Mouse (Mus musculus) embryonic facial prominence, embryonic 14.5 days (tissue): ENCODE measurements around the gene Pak6. TPM values are rescaled to one million over a fixed set of nuclear protein-coding genes. Genes with fewer than 3 reads are reported as not detected.

Experiments used
- ATAC-seq: fragments of 200-750 bp; cut with Nextera tagmentation; 2 replicates; pipeline ENCODE4 v1.8.0; 2017; ENCODE audit warnings: low read depth, moderate number of reproducible peaks, moderate TSS enrichment
- DNase-seq: peaks from one replicate; pipeline ENCODE4 v3.0.0-alpha.2; 2015; ENCODE audit warnings: low spot score
- H3K27ac ChIP-seq: fragments of 300-500 bp; sonication (generic); replicated peaks from 2 replicates; pipeline ENCODE4 v1.5.1; 2014; ENCODE audit warnings: low read depth, mild to moderate bottlenecking, low read length, moderate library complexity
- H3K27me3 ChIP-seq: fragments of 300-500 bp; sonication (generic); replicated peaks from 2 replicates; pipeline ENCODE4 v1.6.1; 2014; ENCODE audit warnings: low read length; ENCODE audit not compliant: control insufficient read depth, insufficient read depth
- H3K36me3 ChIP-seq: fragments of 300-500 bp; sonication (generic); 2 replicates; pipeline ENCODE4 v1.6.1; 2014; ENCODE audit warnings: low read length, mixed read lengths; ENCODE audit not compliant: control insufficient read depth, insufficient read depth
- H3K4me1 ChIP-seq: fragments of 300-500 bp; sonication (generic); 2 replicates; pipeline ENCODE4 v1.6.1; 2014; ENCODE audit warnings: antibody characterized with exemption, low read length; ENCODE audit not compliant: control insufficient read depth, insufficient read depth
- H3K4me2 ChIP-seq: fragments of 300-500 bp; sonication (generic); 2 replicates; pipeline ENCODE4 v1.6.1; 2014; ENCODE audit warnings: low read depth, mild to moderate bottlenecking, low read length, moderate library complexity, mixed read lengths
- H3K4me3 ChIP-seq: fragments of 300-500 bp; sonication (generic); 2 replicates; pipeline ENCODE4 v1.5.1; 2014; ENCODE audit warnings: low read depth, mild to moderate bottlenecking, low read length
- H3K9ac ChIP-seq: fragments of 300-500 bp; sonication (generic); 2 replicates; pipeline ENCODE4 v1.6.1; 2014; ENCODE audit warnings: low read depth, mild to moderate bottlenecking, low read length, moderate library complexity, mixed read lengths
- H3K9me3 ChIP-seq: fragments of 300-500 bp; sonication (generic); 2 replicates; pipeline ENCODE4 v1.6.1; 2016; ENCODE audit warnings: low read length; ENCODE audit not compliant: control insufficient read depth
- WGBS: fragments of 180-500 bp; shearing (Covaris S2); extraction: QIAGEN DNeasy Blood & Tissue Kit; methylation state at CpG from one replicate; pipeline ENCODE4 v1.1.7; 2014; 5-methylcytosine and 5-hydroxymethylcytosine counted together
- polyA plus RNA-seq: library from polyadenylated mRNA; unstranded; fragments of >200 nt; fragmentation: Nextera tagmentation; extraction: Ambion mirVana; gene quantifications from 2 replicates; pipeline ENCODE4 v1.2.1, GENCODE M21; 2014

Pak6 gene
- polyA plus RNA-seq, 1 experiment from 2014 or later: 2.0 TPM

DNA sequence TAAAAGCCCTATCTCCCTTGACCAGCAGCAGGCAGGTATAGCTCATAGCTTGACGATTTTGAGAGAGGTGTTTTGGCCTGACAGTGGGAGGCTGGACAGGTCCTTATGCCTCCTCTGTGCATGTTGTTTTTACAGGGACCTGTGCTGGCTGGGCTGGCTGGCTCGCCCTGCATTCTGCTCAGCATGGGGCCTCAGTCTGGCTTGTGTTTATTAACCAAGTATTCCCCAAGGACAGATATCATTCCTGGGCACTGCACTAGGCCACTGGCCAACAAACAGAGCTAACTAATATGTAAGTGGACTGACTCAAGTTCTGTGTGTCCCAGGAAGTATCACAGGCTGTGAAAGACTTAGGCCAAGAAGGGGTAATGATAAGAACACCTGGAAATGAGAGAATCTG lies 6.7 kb downstream of the Pak6 start:
- Histone ChIP-seq H3K9ac (no peak overlapping the region), H3K4me3 (no peak overlapping the region), H3K4me2 (no peak overlapping the region), H3K27me3 (peaks cover 21% of the 10 kb centered on the region), H3K36me3 (no peaks in the 10 kb centered on the region), H3K4me1 (no peaks in the 10 kb centered on the region; the same call in 1 of the 2 replicates), H3K27ac (no peak overlapping the region), H3K9me3 (no peaks in the 10 kb centered on the region)
- no peak for DNase-seq
- no peak for ATAC-seq
- whole genome bisulfite sequencing: 27% methylated on average over 2 of the region's 2 CpGs

DNA sequence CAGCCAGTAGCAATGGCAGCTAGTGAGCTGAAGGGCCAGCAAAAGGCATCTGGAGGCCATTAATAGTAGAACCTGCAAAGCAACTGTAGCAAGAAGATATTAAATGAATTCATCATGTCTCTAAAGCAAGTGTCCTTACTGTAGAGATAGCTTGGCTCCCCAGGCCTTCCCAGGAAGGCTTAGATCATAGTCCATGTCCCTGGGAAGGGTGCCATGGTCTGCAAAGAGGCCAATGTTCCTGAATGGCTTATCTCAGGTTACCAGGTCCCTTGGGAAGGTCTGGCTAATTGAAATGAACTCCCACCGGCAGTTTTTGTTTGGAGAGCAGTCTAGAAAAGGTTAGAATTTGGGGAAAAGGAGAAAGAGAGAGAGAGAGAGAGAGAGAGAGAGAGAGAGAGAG lies 8.6 kb downstream of the Pak6 start:
- Histone ChIP-seq H3K9ac (no peak overlapping the region), H3K4me2 (no peak overlapping the region), H3K36me3 (no peaks in the 10 kb centered on the region), H3K27me3 (peaks cover 39% of the 10 kb centered on the region), H3K4me3 (no peak overlapping the region), H3K4me1 (peaks cover 1% of the 10 kb centered on the region; the same call in 1 of the 2 replicates), H3K27ac (no peak overlapping the region), H3K9me3 (no peaks in the 10 kb centered on the region)
- 28% methylated on average over 1 of the region's 1 CpGs for WGBS
- DNase-seq: no peak
- ATAC-seq: no peak

DNA sequence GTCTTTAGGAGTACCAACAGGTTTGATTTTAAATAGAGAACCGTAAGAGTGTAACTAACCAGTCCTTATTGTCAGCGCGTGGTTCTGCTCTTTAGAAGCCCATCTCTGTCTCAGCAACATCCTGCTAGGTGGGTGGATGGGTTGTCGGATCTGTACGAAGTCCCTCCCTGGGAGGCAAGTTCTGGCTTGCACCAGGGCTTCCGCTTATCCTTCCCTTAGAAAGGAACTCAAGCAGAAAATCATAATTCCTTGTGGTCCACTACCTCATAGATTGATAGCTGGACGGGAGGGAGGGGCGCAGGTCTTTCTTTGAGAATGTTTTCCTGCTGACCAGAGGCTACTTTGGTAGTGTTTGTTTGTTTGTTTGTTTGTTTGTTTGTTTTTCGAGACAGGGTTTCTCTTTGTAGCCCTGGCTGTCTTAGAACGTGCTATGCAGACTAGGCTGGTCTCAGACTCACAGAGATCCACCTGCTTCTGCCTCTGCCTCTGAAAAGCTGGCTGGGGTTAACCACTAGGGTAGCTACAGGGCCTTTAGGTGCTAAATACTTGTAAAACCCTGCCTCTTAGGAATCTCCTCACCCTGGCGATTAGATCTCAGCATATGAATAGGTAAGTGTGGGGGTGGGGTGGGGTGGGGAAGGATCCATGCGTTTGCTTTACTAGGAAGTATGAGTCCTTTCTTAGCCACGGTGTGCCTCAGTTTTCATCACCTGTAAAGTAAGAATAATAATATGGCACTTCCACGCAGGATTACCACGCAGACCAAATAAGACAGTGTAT lies 10.8 kb downstream of the Pak6 start:
- H3K4me1 ChIP-seq: peaks cover 10% of the 10 kb centered on the region
- H3K9ac ChIP-seq: no peak overlapping the region
- DNase-seq (peak; percentile 76), ATAC-seq (no peak)
- no peaks in the 10 kb centered on the region for H3K9me3 ChIP-seq
- no peaks in the 10 kb centered on the region for H3K36me3 ChIP-seq
- H3K4me3 ChIP-seq: no peak overlapping the region
- peaks cover 61% of the 10 kb centered on the region for H3K27me3 ChIP-seq
- no peak overlapping the region for H3K27ac ChIP-seq
- no peak overlapping the region for H3K4me2 ChIP-seq
- 22% methylated on average over 15 of the region's 15 CpGs for WGBS

DNA sequence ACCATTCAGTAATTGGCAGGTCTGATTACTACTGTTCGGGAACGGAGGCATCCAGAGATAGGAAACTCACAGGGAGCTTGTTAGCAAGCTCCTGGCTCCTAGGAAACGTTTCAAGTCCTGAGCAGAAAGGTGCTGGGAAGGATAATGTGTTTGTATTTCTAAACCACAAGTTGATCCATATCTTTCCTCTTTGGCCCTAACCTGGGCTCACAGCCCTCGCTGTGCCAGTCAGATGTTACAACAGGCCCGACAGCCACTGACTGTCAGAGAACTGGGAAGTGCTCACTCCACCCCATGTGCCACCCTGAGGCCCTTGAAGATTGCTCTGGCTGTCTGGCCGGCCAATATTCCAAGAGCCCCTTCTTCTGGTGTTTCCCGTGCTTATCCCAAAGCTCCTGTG lies 11.4 kb downstream of the Pak6 start:
- Histone ChIP-seq H3K27ac (no peak overlapping the region), H3K36me3 (no peaks in the 10 kb centered on the region), H3K9me3 (no peaks in the 10 kb centered on the region), H3K4me1 (peaks cover 10% of the 10 kb centered on the region; the same call in 1 of the 2 replicates), H3K27me3 (peaks cover 67% of the 10 kb centered on the region), H3K4me3 (no peak overlapping the region), H3K9ac (no peak overlapping the region), H3K4me2 (no peak overlapping the region)
- no peak for DNase-seq
- WGBS: 20% methylated on average over 7 of the region's 7 CpGs
- ATAC-seq: no peak

DNA sequence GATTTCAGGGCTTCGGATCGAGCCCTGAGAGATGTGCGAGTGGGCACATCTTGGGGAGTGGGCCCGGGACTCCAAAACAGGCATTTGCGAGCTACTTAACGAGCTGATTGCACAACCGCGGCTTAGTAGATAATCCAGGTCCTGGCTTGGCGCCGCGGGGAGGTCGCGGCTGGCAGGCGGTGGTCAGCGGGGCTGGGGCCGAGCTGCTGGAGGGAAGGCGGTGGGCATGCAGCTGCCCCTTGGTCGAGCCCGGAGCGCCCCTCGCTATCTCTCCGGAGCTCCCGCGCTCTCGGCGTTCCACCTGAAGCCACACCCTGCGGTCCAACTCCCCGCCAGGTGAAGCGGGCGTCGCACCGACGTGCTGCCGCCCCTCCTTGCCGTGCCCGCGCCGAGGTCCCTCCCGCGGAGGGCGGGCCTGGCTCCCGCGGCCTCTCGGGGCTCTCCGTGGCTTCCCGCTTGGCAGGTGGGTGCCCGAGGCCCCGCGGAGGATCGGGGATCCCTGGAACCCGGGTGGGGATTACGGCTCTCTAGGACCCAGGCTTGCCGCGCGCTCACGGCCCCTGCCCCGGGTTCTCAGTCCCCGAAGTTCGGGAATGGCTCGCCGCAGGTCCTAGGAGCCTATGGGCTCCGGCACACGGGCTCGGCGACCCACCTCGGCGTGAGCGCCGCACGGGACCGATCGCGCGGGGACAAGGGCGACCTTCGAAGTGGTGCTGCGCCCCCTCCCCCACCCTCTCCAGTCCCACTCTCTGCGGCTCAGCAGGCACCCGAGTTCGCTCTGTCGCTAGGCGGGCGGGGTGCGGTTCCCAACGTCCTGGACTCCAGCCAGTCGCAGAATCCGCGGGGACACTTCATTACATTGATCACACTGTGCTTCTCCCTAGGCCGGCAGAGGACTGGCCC lies 14.0 kb downstream of the Pak6 start:
- peak overlapping the region; percentile 63 for H3K9ac ChIP-seq
- H3K4me2 ChIP-seq: peak overlapping the region; percentile 94
- peaks cover 10% of the 10 kb centered on the region; the same call in 1 of the 2 replicates for H3K4me1 ChIP-seq
- ATAC-seq (peak; percentile 54), DNase-seq (no peak)
- H3K27me3 ChIP-seq: peaks cover 71% of the 10 kb centered on the region
- under 1% methylated on average over 37 of the region's 89 CpGs for WGBS
- H3K36me3 ChIP-seq: no peaks in the 10 kb centered on the region
- H3K27ac ChIP-seq: no peak overlapping the region
- peak overlapping the region; percentile 54 for H3K4me3 ChIP-seq
- H3K9me3 ChIP-seq: no peaks in the 10 kb centered on the region

DNA sequence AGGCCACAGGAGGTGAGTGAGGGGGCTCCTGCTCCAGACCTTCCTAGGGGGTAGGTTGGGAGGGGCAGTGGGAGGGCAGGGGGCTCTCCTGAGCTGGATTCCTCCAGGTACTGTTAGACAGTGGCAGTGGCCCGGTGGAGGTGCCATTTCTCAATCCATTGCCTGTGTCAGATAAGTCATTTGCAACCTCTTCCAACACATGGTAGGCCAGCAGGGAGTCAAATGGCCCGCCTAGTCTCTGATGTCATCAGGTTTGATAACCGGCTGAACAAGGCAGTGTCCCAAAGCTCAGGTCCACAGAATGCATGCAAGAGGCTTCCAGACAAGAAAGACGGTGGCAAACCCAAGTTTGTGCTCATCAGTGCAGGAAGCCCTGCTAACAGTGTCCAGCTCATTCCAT lies 14.7 kb downstream of the Pak6 start:
- H3K4me3 ChIP-seq: peak overlapping the region; percentile 54
- H3K4me1 ChIP-seq: peaks cover 10% of the 10 kb centered on the region; the same call in 1 of the 2 replicates
- H3K4me2 ChIP-seq: peak overlapping the region; percentile 94
- peaks cover 67% of the 10 kb centered on the region for H3K27me3 ChIP-seq
- H3K9ac ChIP-seq: peak overlapping the region; percentile 63
- DNase-seq (no peak), ATAC-seq (no peak)
- no peaks in the 10 kb centered on the region for H3K36me3 ChIP-seq
- H3K27ac ChIP-seq: no peak overlapping the region
- H3K9me3 ChIP-seq: no peaks in the 10 kb centered on the region
- WGBS: 20% methylated on average over 4 of the region's 4 CpGs

DNA sequence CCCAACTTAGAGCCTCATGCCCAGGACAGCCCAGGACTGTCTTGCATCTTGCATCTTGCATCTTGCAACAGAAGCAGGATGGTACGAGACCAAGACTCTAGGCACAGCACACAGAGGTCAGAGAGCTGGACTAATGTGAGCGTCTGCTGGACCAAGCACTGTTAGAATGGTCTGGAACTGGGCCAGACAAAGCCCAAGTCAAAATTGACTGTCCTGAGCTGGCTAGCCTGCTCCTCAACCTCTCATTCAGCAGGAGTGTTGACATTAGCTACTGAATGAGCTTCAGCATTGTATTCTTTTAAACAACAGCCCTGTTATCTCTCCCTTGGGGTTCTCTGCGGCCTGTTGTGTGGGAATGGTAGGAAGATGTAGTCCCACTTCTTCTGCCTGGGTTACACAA lies 16.5 kb downstream of the Pak6 start:
- peaks cover 52% of the 10 kb centered on the region for H3K27me3 ChIP-seq

DNA sequence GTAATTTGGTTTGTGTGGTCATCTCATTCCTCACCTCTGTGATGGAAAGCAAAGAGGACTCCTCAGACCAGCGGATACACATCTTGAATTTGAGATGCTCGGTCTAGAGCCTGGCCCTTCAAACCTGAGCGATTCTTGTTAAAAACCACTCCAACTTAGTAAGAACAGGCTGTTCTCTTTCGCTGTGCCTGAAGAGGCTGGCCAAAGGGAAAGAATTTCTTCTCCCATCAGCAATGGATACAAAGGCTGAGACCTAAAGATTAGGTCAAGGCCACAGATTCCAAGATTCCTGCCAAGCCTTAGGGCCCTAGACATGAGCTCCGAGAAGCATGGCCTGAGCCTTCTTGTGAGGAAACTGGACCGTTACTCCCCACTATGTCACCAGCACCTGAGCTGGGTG lies 17.8 kb downstream of the Pak6 start:
- peaks cover 39% of the 10 kb centered on the region for H3K27me3 ChIP-seq

More for the DNA sequence above, 16.5 kb downstream of the Pak6 start:
- no peak overlapping the region for H3K27ac ChIP-seq
- H3K4me3 ChIP-seq: no peak overlapping the region
- no peaks in the 10 kb centered on the region for H3K9me3 ChIP-seq
- no peaks in the 10 kb centered on the region for H3K36me3 ChIP-seq
- DNase-seq (no peak), ATAC-seq (no peak)
- H3K9ac ChIP-seq: no peak overlapping the region
- H3K4me1 ChIP-seq: peaks cover 10% of the 10 kb centered on the region; the same call in 1 of the 2 replicates
- H3K4me2 ChIP-seq: no peak overlapping the region
- WGBS: 78% methylated on average over 3 of the region's 3 CpGs

More for the DNA sequence above, 17.8 kb downstream of the Pak6 start:
- no peak overlapping the region for H3K4me2 ChIP-seq
- no peak overlapping the region for H3K9ac ChIP-seq
- DNase-seq: no peak
- ATAC-seq: no peak
- 94% methylated on average over 6 of the region's 6 CpGs for WGBS
- H3K4me1 ChIP-seq: peaks cover 10% of the 10 kb centered on the region; the same call in 1 of the 2 replicates
- H3K9me3 ChIP-seq: no peaks in the 10 kb centered on the region
- no peak overlapping the region for H3K4me3 ChIP-seq
- no peak overlapping the region for H3K27ac ChIP-seq
- no peaks in the 10 kb centered on the region for H3K36me3 ChIP-seq
